Mouse (Mus musculus) megakaryocyte, embryonic 14.5 days (primary cell): ENCODE results near the gene Rtf1. TPM values are rescaled to one million over a fixed set of nuclear protein-coding genes. Genes with fewer than 3 reads are reported as not detected.

Experiments used
- H3K27me3 ChIP-seq: replicated peaks from 2 replicates; pipeline ENCODE3; 2012; ENCODE audit warnings: inconsistent platforms
- H3K36me3 ChIP-seq: replicated peaks from 2 replicates; pipeline ENCODE3; 2012; ENCODE audit warnings: low read length, inconsistent platforms, mixed read lengths
- H3K4me1 ChIP-seq: 2 replicates; pipeline ENCODE4 v1.6.1; 2012; ENCODE audit warnings: inconsistent platforms
- H3K4me3 ChIP-seq: replicated peaks from 2 replicates; pipeline ENCODE3; 2012; ENCODE audit warnings: moderate library complexity, mild to moderate bottlenecking, inconsistent platforms
- H3K9me3 ChIP-seq: 2 replicates; pipeline ENCODE4 v1.6.1; 2012; ENCODE audit warnings: inconsistent platforms
- FLI1 ChIP-seq: IDR thresholded peaks from 2 replicates; pipeline ENCODE4 v1.6.1; 2012; ENCODE audit warnings: low read length, inconsistent platforms, mixed read lengths
- GATA1 ChIP-seq: IDR thresholded peaks from 3 replicates; pipeline ENCODE4 v1.6.1; 2012; ENCODE audit warnings: mixed read lengths, low read length, inconsistent platforms, borderline replicate concordance
- polyA plus RNA-seq: library from polyadenylated mRNA; stranded (reverse); fragments of >175 nt; gene quantifications from 2 replicates; pipeline ENCODE4 v1.2.3, GENCODE M21; 2012; ENCODE audit warnings: low replicate concordance; ENCODE audit not compliant: insufficient read depth

Gene Rtf1
- polyA plus RNA-seq, 1 experiment, result 81.2 TPM

GRCm38 (mm10) chr2:119763924-119764323, 89.1 kb downstream of the Rtf1 start:
- H3K27me3 ChIP-seq, result peaks cover 26% of the 10 kb centered on the region
- peaks cover 41% of the 10 kb centered on the region for H3K36me3 ChIP-seq
- H3K4me3 ChIP-seq, result no peak overlapping the region
- no peaks in the 10 kb centered on the region for H3K9me3 ChIP-seq
- TF ChIP-seq GATA1, result no peak
- H3K4me1 ChIP-seq, result peaks cover 18% of the 10 kb centered on the region

GRCm38 (mm10) chr2:119767246-119767645, 92.4 kb downstream of the Rtf1 start:
- H3K9me3 ChIP-seq, result no peaks in the 10 kb centered on the region
- H3K4me1 ChIP-seq, result no peaks in the 10 kb centered on the region; the same call in 1 of the 2 replicates
- H3K36me3 ChIP-seq, result peaks cover 74% of the 10 kb centered on the region
- H3K27me3 ChIP-seq, result no peaks in the 10 kb centered on the region
- TF ChIP-seq GATA1, result no peak
- TF ChIP-seq FLI1, result no peak
- H3K4me3 ChIP-seq, result no peak overlapping the region

Other genes with a start within 250 kb of the Rtf1 start
- 2.3 and 2.7 TPM in 2 replicates for gene Ino80, start 197.4 kb upstream of the Rtf1 start, polyA plus RNA-seq
- gene Exd1, start 127.4 kb upstream of the Rtf1 start, polyA plus RNA-seq, result 0.01 TPM in 1 of 2 replicates, not detected in the other
- gene Chp1, start 127.4 kb upstream of the Rtf1 start, polyA plus RNA-seq, result 9.7 and 15.1 TPM in 2 replicates
- 1.3 TPM in 1 of 2 replicates, not detected in the other for gene Nusap1, start 56.8 kb upstream of the Rtf1 start, polyA plus RNA-seq
- 4.8 TPM in 1 of 2 replicates, not detected in the other for gene Oip5, start 56.6 kb upstream of the Rtf1 start, polyA plus RNA-seq
- 1.1 and 1.6 TPM in 2 replicates for gene Ndufaf1, start 12.2 kb upstream of the Rtf1 start, polyA plus RNA-seq
- 0.04 and 1.9 TPM in 2 replicates for gene Itpka, start 67.3 kb downstream of the Rtf1 start, polyA plus RNA-seq
- 0.25 TPM in 1 of 2 replicates, not detected in the other for gene Ltk, start 85.4 kb downstream of the Rtf1 start, polyA plus RNA-seq
- gene Rpap1, start 112.5 kb downstream of the Rtf1 start, polyA plus RNA-seq, result 8.7 and 9.1 TPM in 2 replicates
- gene Tyro3, start 122.7 kb downstream of the Rtf1 start, polyA plus RNA-seq, result 0.64 TPM in 1 of 2 replicates, not detected in the other
- 0.28 and 1.3 TPM in 2 replicates for gene Mga, start 222.2 kb downstream of the Rtf1 start, polyA plus RNA-seq